Mouse (Mus musculus): ENCODE measurements at regions not wholly inside any gene's neighbourhood (a gene's known extent, or its start where the extent isn't known, plus 50 kb on each side); places are given as distances from the start of the nearest gene placed in this dataset.

- H3K4me1 ChIP-seq (replicated peaks): no peaks in the 10 kb centered on the region
- no peaks in the 10 kb centered on the region for H3K27me3 ChIP-seq
- no peak overlapping the region for H3K9ac ChIP-seq
- H3K4me3 ChIP-seq: no peak overlapping the region
- H3K27ac ChIP-seq: no peak overlapping the region
- 65% methylated on average over 4 of the region's 4 CpGs for WGBS
- H3K36me3 ChIP-seq: no peaks in the 10 kb centered on the region
- H3K9me3 ChIP-seq (replicated peaks): no peaks in the 10 kb centered on the region
- ATAC-seq (replicated peaks; ENCODE audit: insufficient number of reproducible peaks, insufficient read depth, low FRiP score, low read depth): no peak
- no peak overlapping the region for H3K4me2 ChIP-seq
Observed at GRCm38 (mm10) chr8:34363131-34363530, 251.6 kb upstream of the Gm10131 start.

GRCm38 (mm10) chr8:34361377-34361776 is 249.8 kb upstream of the Gm10131 start:
- no peak overlapping the region for H3K4me3 ChIP-seq
- no peak overlapping the region for H3K4me2 ChIP-seq
- no peak overlapping the region for H3K27ac ChIP-seq
- H3K9ac ChIP-seq: no peak overlapping the region
- H3K27me3 ChIP-seq: no peaks in the 10 kb centered on the region
- WGBS: 67% methylated on average over 3 of the region's 3 CpGs
- no peaks in the 10 kb centered on the region for H3K9me3 ChIP-seq (replicated peaks)
- no peak for ATAC-seq (replicated peaks; ENCODE audit: insufficient number of reproducible peaks, insufficient read depth, low FRiP score, low read depth)
- H3K36me3 ChIP-seq: no peaks in the 10 kb centered on the region
- H3K4me1 ChIP-seq (replicated peaks): no peaks in the 10 kb centered on the region

- no peak overlapping the region for H3K4me3 ChIP-seq
- H3K4me2 ChIP-seq: no peak overlapping the region
- no peaks in the 10 kb centered on the region for H3K27me3 ChIP-seq
- H3K36me3 ChIP-seq: no peaks in the 10 kb centered on the region
- WGBS: 33% methylated on average over 2 of the region's 2 CpGs
- no peak overlapping the region for H3K9ac ChIP-seq
- no peak overlapping the region for H3K27ac ChIP-seq
- H3K9me3 ChIP-seq (replicated peaks): no peaks in the 10 kb centered on the region
- no peak for ATAC-seq (replicated peaks; ENCODE audit: insufficient number of reproducible peaks, insufficient read depth, low FRiP score, low read depth)
- no peaks in the 10 kb centered on the region for H3K4me1 ChIP-seq (replicated peaks)
Observed at GRCm38 (mm10) chr8:34359776-34360175, 248.2 kb upstream of the Gm10131 start.

- H3K27ac ChIP-seq: no peak overlapping the region
- no peaks in the 10 kb centered on the region for H3K9me3 ChIP-seq (replicated peaks)
- no peak overlapping the region for H3K4me3 ChIP-seq
- H3K4me2 ChIP-seq: no peak overlapping the region
- H3K9ac ChIP-seq: no peak overlapping the region
- H3K36me3 ChIP-seq: no peaks in the 10 kb centered on the region
- H3K27me3 ChIP-seq: no peaks in the 10 kb centered on the region
- ATAC-seq (replicated peaks; ENCODE audit: insufficient number of reproducible peaks, insufficient read depth, low FRiP score, low read depth): no peak
- 77% methylated on average over 13 of the region's 13 CpGs for WGBS
- no peaks in the 10 kb centered on the region for H3K4me1 ChIP-seq (replicated peaks)
Observed at GRCm38 (mm10) chr8:34355059-34355458, 243.5 kb upstream of the Gm10131 start.

GRCm38 (mm10) chr8:34353140-34353855 is 241.8 kb upstream of the Gm10131 start:
- Histone ChIP-seq H3K9ac (no peak overlapping the region), H3K9me3 (replicated peaks) (no peaks in the 10 kb centered on the region), H3K4me1 (replicated peaks) (no peaks in the 10 kb centered on the region), H3K36me3 (no peaks in the 10 kb centered on the region), H3K27me3 (no peaks in the 10 kb centered on the region), H3K4me3 (no peak overlapping the region), H3K27ac (no peak overlapping the region), H3K4me2 (no peak overlapping the region)
- 58% methylated on average over 6 of the region's 6 CpGs for WGBS
- no peak for ATAC-seq (replicated peaks; ENCODE audit: insufficient number of reproducible peaks, insufficient read depth, low FRiP score, low read depth)

- H3K4me1 ChIP-seq (replicated peaks): no peaks in the 10 kb centered on the region
- no peak overlapping the region for H3K4me2 ChIP-seq
- no peak overlapping the region for H3K27ac ChIP-seq
- ATAC-seq (replicated peaks; ENCODE audit: insufficient number of reproducible peaks, insufficient read depth, low FRiP score, low read depth): no peak
- H3K4me3 ChIP-seq: no peak overlapping the region
- no peaks in the 10 kb centered on the region for H3K9me3 ChIP-seq (replicated peaks)
- H3K27me3 ChIP-seq: no peaks in the 10 kb centered on the region
- 76% methylated on average over 4 of the region's 4 CpGs for WGBS
- no peaks in the 10 kb centered on the region for H3K36me3 ChIP-seq
- H3K9ac ChIP-seq: no peak overlapping the region
Observed at GRCm38 (mm10) chr8:34334851-34335250, 223.3 kb upstream of the Gm10131 start.

- WGBS: 46% methylated on average over 5 of the region's 5 CpGs
- Histone ChIP-seq H3K36me3 (no peaks in the 10 kb centered on the region), H3K4me1 (replicated peaks) (peaks cover under 1% of the 10 kb centered on the region), H3K4me2 (no peak overlapping the region), H3K27ac (no peak overlapping the region), H3K27me3 (peaks cover 5% of the 10 kb centered on the region; the same call in 1 of the 2 replicates), H3K4me3 (no peak overlapping the region), H3K9ac (no peak overlapping the region), H3K9me3 (replicated peaks) (no peaks in the 10 kb centered on the region)
- ATAC-seq (replicated peaks; ENCODE audit: insufficient number of reproducible peaks, insufficient read depth, low FRiP score, low read depth): no peak
Observed at GRCm38 (mm10) chr8:34331673-34332072, 220.1 kb upstream of the Gm10131 start.

GRCm38 (mm10) chr8:34326614-34326965 is 215.1 kb upstream of the Gm10131 start:
- Histone ChIP-seq H3K36me3 (no peaks in the 10 kb centered on the region), H3K4me2 (peak overlapping the region; percentile 60), H3K4me3 (peak overlapping the region; percentile 25), H3K9ac (no peak overlapping the region), H3K9me3 (replicated peaks) (no peaks in the 10 kb centered on the region), H3K4me1 (replicated peaks) (peaks cover 10% of the 10 kb centered on the region), H3K27me3 (peaks cover 15% of the 10 kb centered on the region), H3K27ac (no peak overlapping the region)
- ATAC-seq (replicated peaks; ENCODE audit: insufficient number of reproducible peaks, insufficient read depth, low FRiP score, low read depth): no peak
- 13% methylated on average over 15 of the region's 15 CpGs for WGBS

GRCm38 (mm10) chr8:34325841-34326613 is 214.5 kb upstream of the Gm10131 start:
- Histone ChIP-seq H3K9ac (no peak overlapping the region), H3K4me1 (replicated peaks) (peaks cover 10% of the 10 kb centered on the region), H3K9me3 (replicated peaks) (no peaks in the 10 kb centered on the region), H3K27ac (no peak overlapping the region), H3K27me3 (peaks cover 15% of the 10 kb centered on the region), H3K4me2 (peak overlapping the region; percentile 60), H3K4me3 (peak overlapping the region; percentile 25), H3K36me3 (no peaks in the 10 kb centered on the region)
- ATAC-seq (replicated peaks; ENCODE audit: insufficient number of reproducible peaks, insufficient read depth, low FRiP score, low read depth): no peak
- 4% methylated on average over 14 of the region's 17 CpGs for WGBS

- no peak overlapping the region for H3K9ac ChIP-seq
- no peak overlapping the region for H3K27ac ChIP-seq
- 58% methylated on average over 6 of the region's 6 CpGs for WGBS
- no peak for ATAC-seq (replicated peaks; ENCODE audit: insufficient number of reproducible peaks, insufficient read depth, low FRiP score, low read depth)
- H3K36me3 ChIP-seq: no peaks in the 10 kb centered on the region
- H3K27me3 ChIP-seq: peaks cover 4% of the 10 kb centered on the region
- no peak overlapping the region for H3K4me2 ChIP-seq
- H3K4me1 ChIP-seq (replicated peaks): no peaks in the 10 kb centered on the region
- no peaks in the 10 kb centered on the region for H3K9me3 ChIP-seq (replicated peaks)
- H3K4me3 ChIP-seq: no peak overlapping the region
Observed at GRCm38 (mm10) chr8:34320158-34320587, 208.6 kb upstream of the Gm10131 start.

- H3K9me3 ChIP-seq (replicated peaks): no peaks in the 10 kb centered on the region
- H3K27me3 ChIP-seq: peaks cover under 1% of the 10 kb centered on the region; the same call in 1 of the 2 replicates
- H3K4me1 ChIP-seq (replicated peaks): no peaks in the 10 kb centered on the region
- no peak overlapping the region for H3K4me2 ChIP-seq
- WGBS: 92% methylated on average over 5 of the region's 5 CpGs
- ATAC-seq (replicated peaks; ENCODE audit: insufficient number of reproducible peaks, insufficient read depth, low FRiP score, low read depth): no peak
- H3K9ac ChIP-seq: no peak overlapping the region
- H3K36me3 ChIP-seq: no peaks in the 10 kb centered on the region
- H3K27ac ChIP-seq: no peak overlapping the region
- no peak overlapping the region for H3K4me3 ChIP-seq
Observed at GRCm38 (mm10) chr8:34319719-34320118, 208.2 kb upstream of the Gm10131 start.

GRCm38 (mm10) chr8:34315233-34315632 is 203.7 kb upstream of the Gm10131 start:
- Histone ChIP-seq H3K9ac (no peak overlapping the region), H3K4me3 (no peak overlapping the region), H3K27ac (no peak overlapping the region), H3K9me3 (replicated peaks) (no peaks in the 10 kb centered on the region), H3K4me1 (replicated peaks) (no peaks in the 10 kb centered on the region), H3K36me3 (no peaks in the 10 kb centered on the region), H3K4me2 (no peak overlapping the region), H3K27me3 (no peaks in the 10 kb centered on the region)
- ATAC-seq (replicated peaks; ENCODE audit: insufficient number of reproducible peaks, insufficient read depth, low FRiP score, low read depth): no peak
